Mouse (Mus musculus) frontal cortex, postnatal 36 days (tissue): ENCODE results near the gene Tmsb4x.

ENCODE experiments used
- DNase-seq, 2 experiments: peaks; one replicate each; pipeline ENCODE4 v3.0.0; 2022; ENCODE audit warnings: low spot score in 2 of 2

Tmsb4x gene

DNA sequence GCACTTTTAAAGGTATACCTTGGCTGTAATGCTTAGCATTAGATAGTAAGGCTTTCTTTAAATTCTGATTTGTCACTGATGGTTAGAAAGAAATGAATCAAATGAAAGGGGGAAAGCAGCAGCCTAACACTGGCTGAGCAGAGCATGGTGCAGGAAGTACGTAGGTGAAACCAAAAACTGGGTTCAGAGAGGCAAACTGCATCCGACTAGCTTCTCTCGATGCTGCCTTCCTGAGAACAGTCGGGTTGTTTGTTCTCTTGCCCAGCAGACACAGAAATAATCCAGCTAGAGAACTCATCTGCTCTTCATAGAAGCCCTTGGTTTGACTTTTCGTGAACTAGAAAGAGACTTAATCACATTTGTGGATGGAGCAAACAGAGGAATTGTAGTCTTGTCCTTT, 26.7 kb downstream of the Tmsb4x start:
- DNase-seq = no peak

- no peak for DNase-seq
Measured at GRCm38 (mm10) chrX:167179961-167180642, 29.0 kb downstream of the Tmsb4x start.

- no peak for DNase-seq
Measured at GRCm38 (mm10) chrX:167179549-167179948, 29.6 kb downstream of the Tmsb4x start.

DNA sequence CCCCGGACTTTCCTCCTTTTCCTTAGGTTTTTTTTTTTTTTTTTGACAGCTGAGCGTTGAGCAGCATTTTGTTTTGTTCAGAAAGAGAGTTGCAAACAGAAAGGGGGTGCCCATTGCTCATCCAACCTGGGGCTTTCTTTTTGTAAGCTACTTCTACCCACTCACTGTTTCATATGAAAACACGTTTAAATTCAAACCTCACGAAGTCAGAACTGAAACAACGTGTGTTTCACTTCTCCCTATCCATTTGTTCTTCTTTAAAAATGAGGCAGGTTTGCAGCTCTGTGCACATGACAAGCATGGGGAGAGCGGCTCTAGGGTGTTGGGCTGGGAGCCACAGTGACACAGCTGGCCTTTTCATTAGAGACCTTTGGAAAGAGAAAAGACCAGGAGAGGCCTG, 33.8 kb downstream of the Tmsb4x start:
- DNase-seq = no peak

GRCm38 (mm10) chrX:167174311-167174710, 34.8 kb downstream of the Tmsb4x start:
- DNase-seq = no peak

DNA sequence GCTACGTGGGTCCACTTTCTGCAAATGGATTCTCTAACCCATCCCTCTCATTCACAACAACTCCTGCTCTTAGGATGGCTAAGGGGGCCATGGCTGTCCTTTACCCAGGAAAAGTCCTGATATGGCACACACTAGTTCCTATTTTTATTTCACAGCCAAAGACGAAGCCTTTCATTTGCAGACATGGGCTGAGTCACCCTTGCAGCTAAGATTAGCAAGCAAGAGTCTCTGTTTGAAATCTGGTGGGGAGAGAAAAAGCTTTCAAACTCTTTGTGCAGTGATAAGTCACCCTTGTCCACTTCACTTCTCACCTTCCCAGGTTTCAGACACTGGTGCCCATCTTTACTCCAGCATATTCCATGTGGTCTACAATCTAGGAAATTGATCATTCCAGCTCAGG, 36.9 kb downstream of the Tmsb4x start:
- DNase-seq = peak; percentile 17 to 18

- DNase-seq = no peak
Measured at GRCm38 (mm10) chrX:167171281-167171680, 37.8 kb downstream of the Tmsb4x start.

GRCm38 (mm10) chrX:167167282-167167681, 41.8 kb downstream of the Tmsb4x start:
- no peak for DNase-seq

- DNase-seq = no peak
Measured at GRCm38 (mm10) chrX:167166051-167166450, 43.1 kb downstream of the Tmsb4x start.

- DNase-seq = no peak
Measured at GRCm38 (mm10) chrX:167157691-167158090, 51.4 kb downstream of the Tmsb4x start.
